Mouse (Mus musculus) erythroblast, embryonic 14.5 days (primary cell): ENCODE results near the gene Gdf10.

ENCODE experiments used
- GATA1 ChIP-seq: IDR thresholded peaks from 2 replicates; pipeline ENCODE4 v1.6.1; 2012; ENCODE audit warnings: low read length, inconsistent platforms, mixed read lengths
- TAL1 ChIP-seq: IDR thresholded peaks from 3 replicates; pipeline ENCODE4 v1.6.1; 2012; ENCODE audit warnings: low read length, inconsistent platforms, mixed read lengths

DNA sequence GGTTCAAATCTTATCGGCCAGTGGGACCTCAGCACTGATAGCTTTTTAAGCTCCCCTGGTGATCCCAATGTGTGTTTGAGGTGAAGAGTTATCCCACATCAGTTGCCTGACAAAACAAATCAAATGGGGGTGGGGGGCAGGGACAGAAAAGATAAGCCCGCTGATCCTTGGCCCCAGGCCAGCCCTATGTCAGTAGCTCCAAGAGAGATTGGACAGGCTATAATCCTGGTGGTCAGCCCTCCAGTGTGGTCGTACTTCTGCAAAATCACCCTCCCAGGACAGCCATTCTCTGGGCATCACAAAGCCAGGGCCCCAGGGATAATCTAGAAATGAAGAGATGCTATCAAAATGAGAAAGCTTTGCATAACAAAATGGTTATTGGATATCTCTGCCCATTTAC, 35.5 kb downstream of the Gdf10 start:
- TF ChIP-seq TAL1 (no peak), GATA1 (no peak)
